Mouse (Mus musculus) CD8-positive naive resting alpha-beta T cell, adult 57 days (primary cell): ENCODE measurements around the gene Olfr419. TPM values are rescaled to one million over a fixed set of nuclear protein-coding genes. Genes with fewer than 3 reads are reported as not detected.

ENCODE experiments used
- total RNA-seq: library from RNA; stranded (reverse); gene quantifications from one replicate; pipeline ENCODE4 v1.2.4, GENCODE M21; 2023

Gene Olfr419
- not detected for total RNA-seq

GRCm38 (mm10) chr1:174251961-174252360, at the start of gene Olfr419:
TSS of gene Olfr419 (minus strand) at chr1:174252061.

Other genes starting within 250 kb of the Olfr419 start
- gene Ifi205, start 220.3 kb downstream of the Olfr419 start, total RNA-seq: 2.1 TPM
- not detected for gene Olfr433, start 211.4 kb downstream of the Olfr419 start, total RNA-seq
- not detected for gene Olfr432, start 202.9 kb downstream of the Olfr419 start, total RNA-seq
- not detected for gene Olfr430, start 185.5 kb downstream of the Olfr419 start, total RNA-seq
- not detected for gene Olfr429, start 167.7 kb downstream of the Olfr419 start, total RNA-seq
- not detected for gene Olfr427, start 155.2 kb downstream of the Olfr419 start, total RNA-seq
- not detected for gene Olfr231, start 130.9 kb downstream of the Olfr419 start, total RNA-seq
- gene Olfr424, start 120.5 kb downstream of the Olfr419 start, total RNA-seq: not detected
- not detected for gene Olfr420, start 96.4 kb downstream of the Olfr419 start, total RNA-seq
- gene Spta1, start 79.3 kb downstream of the Olfr419 start, total RNA-seq: 0.80 TPM
- not detected for gene Mptx1, start 78.5 kb upstream of the Olfr419 start, total RNA-seq
- not detected for gene Olfr417, start 113.1 kb upstream of the Olfr419 start, total RNA-seq
- gene Olfr248, start 139.0 kb upstream of the Olfr419 start, total RNA-seq: not detected
- not detected for gene Olfr414, start 172.0 kb upstream of the Olfr419 start, total RNA-seq
- gene Olfr220, start 190.0 kb upstream of the Olfr419 start, total RNA-seq: not detected
- gene Fmn2, start 249.8 kb upstream of the Olfr419 start, total RNA-seq: not detected